Mouse (Mus musculus) layer of hippocampus, adult 9-10 months (tissue): Measurements from ENCODE around the gene Gm20388.
"Not testable (repeated sequence)": the region's sequence is repeated elsewhere in the genome, so short reads cannot be mapped to it uniquely, and the experiment has no call there.

ENCODE experiments used
- DNase-seq: peaks from one replicate; pipeline ENCODE4 v3.0.0; 2022; ENCODE audit warnings: low spot score

Gene Gm20388

GRCm38 (mm10) chr8:123895680-123896365, 3985.2 kb downstream of the Gm20388 start:
- DNase-seq: no peak

- DNase-seq: no peak
Measured at GRCm38 (mm10) chr8:123896366-123896761, 3985.7 kb downstream of the Gm20388 start.

GRCm38 (mm10) chr8:123896774-123897173, 3986.1 kb downstream of the Gm20388 start:
- DNase-seq: no peak

DNA sequence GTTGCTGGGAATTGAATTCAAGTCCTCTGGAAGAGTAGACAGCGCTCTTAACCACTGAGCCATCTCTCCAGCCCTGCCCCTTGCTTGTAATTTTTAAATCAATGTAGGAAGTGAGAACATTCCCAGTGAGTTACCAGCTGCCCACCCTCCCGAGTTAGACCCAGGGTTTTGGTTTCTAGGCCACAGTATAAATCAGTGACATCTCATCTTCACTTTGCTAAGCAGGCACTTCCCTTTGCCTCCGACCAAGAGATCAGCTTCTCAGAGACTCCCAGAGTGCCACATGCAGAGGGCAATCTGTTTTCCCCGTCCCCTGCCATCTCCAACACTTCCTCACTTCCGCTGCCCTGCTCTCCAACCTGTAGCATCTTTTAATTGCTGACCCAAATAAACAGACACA, 3987.9 kb downstream of the Gm20388 start:
- no peak for DNase-seq

- DNase-seq: no peak
Measured at GRCm38 (mm10) chr8:123899366-123899765, 3988.7 kb downstream of the Gm20388 start.

- DNase-seq: no peak
Measured at GRCm38 (mm10) chr8:123902653-123903052, 3992.0 kb downstream of the Gm20388 start.

DNA sequence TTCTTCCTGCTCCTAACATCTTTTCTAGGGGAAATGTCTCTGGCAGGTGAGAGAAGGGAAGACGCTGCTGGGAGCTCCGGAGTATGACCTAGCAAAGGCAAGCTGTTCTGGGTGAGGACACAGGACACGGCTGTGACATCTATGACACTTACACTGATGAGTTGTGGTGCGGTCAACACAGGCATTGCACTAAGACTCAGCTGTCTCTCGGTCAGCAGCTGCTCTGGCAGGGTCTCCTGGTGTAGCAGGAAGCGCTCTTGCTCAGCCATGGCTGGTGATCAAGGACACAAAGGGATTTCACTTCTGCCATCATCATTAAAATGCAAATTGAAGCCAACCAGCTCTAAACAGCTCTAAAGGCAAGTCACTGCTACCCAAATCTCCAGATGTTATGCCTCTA, 3997.0 kb downstream of the Gm20388 start:
- DNase-seq: no peak

GRCm38 (mm10) chr8:123912265-123912664, 4001.6 kb downstream of the Gm20388 start:
- no peak for DNase-seq

- no peak for DNase-seq
Measured at GRCm38 (mm10) chr8:123914635-123915034, 4004.0 kb downstream of the Gm20388 start.

GRCm38 (mm10) chr8:123924719-123925118, 4014.1 kb downstream of the Gm20388 start:
- DNase-seq: peak; percentile 87

- no peak for DNase-seq
Measured at GRCm38 (mm10) chr8:123925671-123926070, 4015.0 kb downstream of the Gm20388 start.

- DNase-seq: no peak
Measured at GRCm38 (mm10) chr8:123929026-123929425, 4018.4 kb downstream of the Gm20388 start.

- DNase-seq: peak; percentile 99
Measured at GRCm38 (mm10) chr8:123948942-123949685, 4038.5 kb downstream of the Gm20388 start, which contains the start of gene Nup133. Gene Nup133 (minus strand): TSS chr8:123949265.

GRCm38 (mm10) chr8:123949686-123949986, 4039.0 kb downstream of the Gm20388 start:
- no peak for DNase-seq

DNA sequence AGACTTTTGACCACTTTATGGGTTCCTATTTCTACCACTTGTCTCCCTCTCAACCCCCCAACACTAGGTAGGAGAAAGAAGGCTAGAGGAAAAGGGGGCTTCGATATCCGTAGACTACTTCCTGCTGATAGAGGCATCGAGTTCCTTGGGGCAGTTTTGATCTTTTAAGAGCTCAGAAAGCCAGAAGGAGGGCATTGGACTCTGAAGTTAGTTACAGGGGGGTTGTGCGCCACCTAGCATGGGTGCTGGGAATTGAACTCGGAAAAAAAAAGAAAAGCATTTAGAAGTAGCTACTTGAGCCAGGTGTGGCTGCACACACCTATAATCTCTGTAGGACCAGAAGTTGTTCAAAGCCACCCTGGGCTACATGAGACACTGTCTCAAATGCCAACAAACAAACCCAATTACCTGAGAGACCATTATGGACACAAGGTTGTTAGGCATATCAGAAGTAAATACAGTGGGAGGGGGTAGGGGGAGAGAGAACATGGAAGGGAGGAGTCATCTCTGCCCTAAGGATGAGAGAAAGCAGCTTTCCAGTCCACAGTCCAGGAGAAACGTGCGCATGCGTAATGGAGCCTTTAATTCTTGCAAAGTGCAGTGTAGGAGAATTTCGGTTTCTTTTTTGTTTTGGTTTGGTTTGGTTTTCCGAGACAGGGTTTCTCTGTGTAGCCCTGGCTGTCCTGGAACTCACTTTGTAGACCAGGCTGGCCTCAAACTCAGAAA, 4039.6 kb downstream of the Gm20388 start:
- DNase-seq: no peak

DNA sequence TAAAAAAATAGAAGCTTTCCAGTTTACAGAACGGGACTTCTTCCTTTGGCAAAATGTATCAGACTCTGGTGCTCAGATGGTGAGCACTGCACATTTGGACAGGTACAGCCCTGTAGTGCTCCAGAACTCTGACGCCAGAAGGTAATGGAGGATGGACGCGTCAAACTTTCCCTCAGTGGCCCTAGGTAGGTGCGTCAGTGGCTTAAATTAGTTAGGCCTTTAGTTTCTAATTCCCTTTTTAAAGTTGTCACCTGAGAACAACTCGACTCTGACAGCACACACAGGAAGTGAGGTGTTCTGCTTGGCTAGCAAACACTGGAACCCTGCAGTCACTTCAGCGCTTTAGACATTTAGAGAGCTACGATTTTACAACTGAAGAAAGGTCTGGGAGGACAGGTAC, 4043.0 kb downstream of the Gm20388 start:
- no peak for DNase-seq

GRCm38 (mm10) chr8:123954246-123954645, 4043.6 kb downstream of the Gm20388 start:
- DNase-seq: no peak

DNA sequence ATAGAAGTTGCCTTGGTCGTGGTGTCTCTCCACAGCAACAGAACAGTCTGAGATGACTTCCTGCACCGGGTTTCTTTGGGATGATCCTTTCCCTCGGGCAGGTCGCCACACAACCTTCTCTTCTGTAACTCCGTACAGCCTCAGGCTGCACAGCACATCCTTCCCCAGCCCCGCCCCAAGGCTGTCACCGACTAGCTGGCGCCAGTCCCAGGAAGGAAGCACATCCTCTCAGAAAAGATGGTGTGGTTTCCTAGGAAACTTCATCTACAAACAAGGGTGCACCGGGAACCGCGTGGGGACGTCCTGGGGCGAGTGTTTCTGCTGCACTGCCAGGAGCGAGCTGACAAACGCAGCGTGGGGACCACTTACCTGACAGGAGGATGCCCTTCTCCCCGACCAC, 4047.5 kb downstream of the Gm20388 start:
- no peak for DNase-seq

DNA sequence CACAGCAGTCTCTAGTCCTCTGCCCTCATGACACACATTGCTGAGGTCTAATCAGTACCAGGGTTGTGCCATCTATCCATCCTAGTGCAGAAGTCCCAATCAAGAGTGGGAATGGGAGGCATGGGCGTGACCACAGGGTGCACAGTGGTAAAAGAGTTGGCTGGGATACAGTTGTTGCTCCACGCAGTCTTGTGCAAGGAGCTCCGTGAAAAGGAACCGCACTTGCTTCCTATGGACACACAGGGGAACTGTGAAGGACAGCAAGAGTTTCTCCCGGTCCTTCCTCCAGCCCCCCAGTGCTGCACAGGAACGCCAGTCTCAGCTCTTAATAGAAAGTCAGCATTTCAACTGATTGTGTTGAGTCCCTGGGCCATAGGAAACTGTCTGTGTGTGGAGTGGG, 4048.8 kb downstream of the Gm20388 start:
- DNase-seq: no peak

DNA sequence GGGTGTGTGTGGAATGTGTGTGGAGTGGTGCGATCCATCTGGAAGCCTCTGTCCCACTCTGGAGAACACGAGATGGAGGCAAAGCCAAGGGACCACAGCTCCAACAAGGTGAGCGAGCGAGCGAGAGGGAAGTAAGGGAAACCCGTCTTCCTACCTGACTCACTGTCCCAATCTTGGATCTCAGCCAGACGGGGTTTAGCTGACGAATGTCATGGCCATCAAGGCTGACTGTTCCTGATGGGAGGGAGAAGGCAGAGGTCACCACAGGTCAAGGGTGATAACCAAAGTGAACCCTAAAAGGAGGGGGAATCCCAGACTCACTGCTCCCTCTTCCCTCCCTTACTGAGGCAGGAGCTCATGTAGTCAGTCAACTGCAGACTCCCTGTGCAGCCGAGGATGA, 4049.4 kb downstream of the Gm20388 start:
- no peak for DNase-seq

DNA sequence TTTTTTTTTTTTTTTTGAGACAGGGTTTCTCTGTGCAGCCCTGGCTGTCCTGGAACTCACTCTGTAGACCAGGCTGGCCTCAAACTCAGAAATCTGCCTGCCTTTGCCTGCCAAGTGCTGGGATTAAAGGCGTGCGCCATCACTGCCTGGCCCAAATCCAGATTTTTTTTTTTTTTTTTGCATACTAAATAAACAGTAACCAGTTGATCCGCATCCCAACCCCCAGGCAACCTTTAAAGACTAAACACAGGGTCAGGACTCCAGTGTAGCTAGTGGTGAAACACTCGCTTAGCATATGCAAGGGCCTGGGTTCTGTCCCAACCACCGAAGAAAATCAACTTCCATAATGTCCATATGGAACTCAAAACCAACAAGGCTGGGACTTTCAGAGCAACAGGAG, 4049.9 kb downstream of the Gm20388 start:
- DNase-seq: not testable (repeated sequence)

- DNase-seq: no peak
Measured at GRCm38 (mm10) chr8:123961371-123961770, 4050.7 kb downstream of the Gm20388 start.

DNA sequence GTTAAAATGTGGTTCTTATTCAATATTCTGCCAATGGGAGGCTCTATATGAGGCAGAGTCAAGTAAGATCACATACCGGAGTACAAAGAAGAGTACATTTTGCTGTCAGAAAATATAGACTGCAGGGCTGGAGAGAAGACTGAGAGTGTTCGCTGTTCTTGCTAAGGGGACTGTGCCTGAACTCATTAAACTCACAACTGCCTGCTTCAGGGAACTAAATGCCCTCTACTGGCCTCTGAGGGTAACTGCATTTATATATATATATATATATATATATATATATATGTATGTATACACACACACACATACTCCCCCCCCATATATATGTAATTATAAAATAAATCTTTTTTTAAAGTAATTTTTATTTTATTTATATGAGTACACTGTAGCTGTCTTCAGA, 4056.3 kb downstream of the Gm20388 start:
- DNase-seq: no peak
